Mouse (Mus musculus) thymus, adult 2 months (tissue): ENCODE data around the gene Zfhx3.

ENCODE experiments used
- CTCF ChIP-seq: fragments of 200-500 bp; IDR thresholded peaks from 2 replicates; pipeline ENCODE4 v1.5.1; 2012; ENCODE audit warnings: mild to moderate bottlenecking, control low read depth, low read length, moderate library complexity, borderline replicate concordance; ENCODE audit not compliant: control insufficient read depth, poor library complexity, insufficient read depth; ENCODE audit errors: extremely low read depth
- POLR2A ChIP-seq: fragments of 200-500 bp; IDR thresholded peaks from 2 replicates; pipeline ENCODE4 v1.6.1; 2012; ENCODE audit warnings: mild to moderate bottlenecking, low read length, control low read depth, moderate library complexity; ENCODE audit not compliant: control insufficient read depth, poor library complexity, insufficient read depth; ENCODE audit errors: extremely low read depth

- TF ChIP-seq POLR2A: no peak
- no peak for TF ChIP-seq CTCF
These were observed 228.4 kb downstream of the Zfhx3 start for GRCm38 (mm10) chr8:108170804-108171203.
